Mouse (Mus musculus) fibroblast of lung, adult 2 months (primary cell): ENCODE data around the gene Pla2g4a.

Source experiments
- DNase-seq: peaks from one replicate; pipeline ENCODE4 v3.0.0-alpha.2; 2011; ENCODE audit warnings: low read depth

The Pla2g4a gene

GRCm38 (mm10) chr1:149855581-149855980, 105.5 kb downstream of the Pla2g4a start:
- no peak for DNase-seq

GRCm38 (mm10) chr1:149854867-149855266, 106.2 kb downstream of the Pla2g4a start:
- no peak for DNase-seq

GRCm38 (mm10) chr1:149846655-149847054, 114.4 kb downstream of the Pla2g4a start:
- peak; percentile 74 for DNase-seq

DNA sequence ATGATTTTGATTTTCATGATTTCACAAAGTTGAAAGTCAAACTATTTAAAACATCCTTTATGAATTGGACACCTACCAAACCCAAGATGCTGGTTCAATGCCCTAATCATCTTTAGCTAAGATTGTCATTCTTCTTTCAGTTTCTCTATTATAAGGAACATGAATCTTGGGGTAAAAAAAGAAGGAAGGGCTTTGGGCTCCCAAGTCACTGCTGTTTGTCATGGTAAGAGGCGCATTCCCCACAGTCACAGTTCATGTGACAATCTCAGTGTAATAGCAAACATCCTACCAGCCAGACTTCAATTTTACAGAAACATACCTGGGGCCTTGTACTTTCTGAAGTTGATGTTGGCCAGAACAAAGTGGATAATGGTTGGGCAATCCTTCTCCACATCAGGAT, 119.2 kb downstream of the Pla2g4a start:
- no peak for DNase-seq

GRCm38 (mm10) chr1:149840961-149841416, 120.1 kb downstream of the Pla2g4a start:
- DNase-seq, result no peak

GRCm38 (mm10) chr1:149840312-149840930, 120.7 kb downstream of the Pla2g4a start:
- DNase-seq, result no peak

DNA sequence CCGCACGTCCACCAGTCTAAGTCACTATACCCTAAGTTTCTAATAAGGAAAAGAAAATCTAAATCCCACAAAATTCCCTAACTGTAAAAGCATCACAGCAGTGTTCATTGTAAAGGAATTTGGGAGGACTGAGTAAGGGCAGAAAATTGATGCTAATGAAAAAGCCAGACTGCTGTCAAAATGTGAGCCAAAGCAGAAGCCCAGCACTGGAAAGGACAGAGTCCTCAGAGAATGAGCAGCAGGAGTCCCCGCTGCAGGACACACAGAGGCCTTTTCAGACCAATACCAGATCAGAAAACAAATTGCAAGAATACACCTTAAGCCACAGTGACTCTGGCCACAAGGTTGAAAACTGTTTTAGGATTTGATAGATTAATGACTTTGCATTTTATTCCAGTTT, 124.6 kb downstream of the Pla2g4a start:
- DNase-seq, result no peak

- no peak for DNase-seq
Measured at GRCm38 (mm10) chr1:149833876-149834275, 127.2 kb downstream of the Pla2g4a start.

GRCm38 (mm10) chr1:149832952-149833351, 128.1 kb downstream of the Pla2g4a start:
- peak; percentile 33 for DNase-seq

DNA sequence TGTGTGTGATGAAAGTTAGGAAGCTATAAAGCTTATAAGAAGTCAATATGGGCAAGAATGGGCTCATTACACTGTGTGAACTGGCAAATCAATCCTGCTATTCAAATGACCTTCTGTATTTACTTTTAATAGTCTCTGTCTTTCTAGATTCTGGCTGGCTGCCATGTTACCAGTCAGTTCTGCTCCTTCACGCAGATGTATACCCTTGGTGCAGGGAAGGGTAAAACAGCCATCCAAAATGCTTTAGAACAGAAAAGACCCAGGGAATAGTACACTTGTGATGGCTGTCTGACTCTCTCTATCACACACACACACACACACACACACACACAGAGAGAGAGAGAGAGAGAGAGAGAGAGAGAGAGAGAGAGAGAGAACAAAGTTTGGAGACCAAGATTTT, 128.6 kb downstream of the Pla2g4a start:
- no peak for DNase-seq

- DNase-seq, result no peak
Measured at GRCm38 (mm10) chr1:149831100-149831499, 130.0 kb downstream of the Pla2g4a start.

DNA sequence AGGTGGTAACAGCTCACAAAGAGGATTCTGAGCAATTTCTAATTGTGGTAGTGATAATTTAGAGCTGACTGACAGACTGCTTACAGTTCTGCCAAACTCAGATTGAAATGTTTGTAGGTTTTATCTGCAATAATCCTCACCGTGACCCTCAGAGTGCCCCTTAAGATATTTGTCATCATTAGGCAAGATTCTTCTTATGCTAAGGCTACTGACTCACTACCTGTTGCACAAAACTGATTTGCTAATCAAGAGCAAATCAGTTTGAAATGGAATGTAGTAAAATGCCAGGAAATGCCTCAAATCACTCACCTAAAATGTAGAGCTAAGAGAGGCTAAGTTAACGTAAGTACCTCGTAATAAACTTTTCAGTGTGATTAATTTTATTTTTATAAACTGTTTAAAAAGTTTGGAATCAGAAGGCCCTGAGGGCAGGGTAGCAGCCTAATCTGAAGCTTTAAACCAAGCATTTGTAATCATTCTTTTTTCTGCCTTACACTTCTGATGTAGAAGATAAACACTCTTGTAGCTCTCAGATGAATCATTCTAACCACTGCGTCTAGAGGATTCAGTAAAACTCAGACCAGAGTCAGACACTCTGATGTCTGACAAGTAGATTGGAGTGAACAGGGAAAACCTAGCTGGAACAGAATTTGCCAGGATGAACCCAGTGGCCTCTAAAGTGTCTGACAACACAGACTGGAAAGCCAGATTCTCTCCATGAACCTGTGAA, 147.3 kb downstream of the Pla2g4a start:
- peak; percentile 36 for DNase-seq

DNA sequence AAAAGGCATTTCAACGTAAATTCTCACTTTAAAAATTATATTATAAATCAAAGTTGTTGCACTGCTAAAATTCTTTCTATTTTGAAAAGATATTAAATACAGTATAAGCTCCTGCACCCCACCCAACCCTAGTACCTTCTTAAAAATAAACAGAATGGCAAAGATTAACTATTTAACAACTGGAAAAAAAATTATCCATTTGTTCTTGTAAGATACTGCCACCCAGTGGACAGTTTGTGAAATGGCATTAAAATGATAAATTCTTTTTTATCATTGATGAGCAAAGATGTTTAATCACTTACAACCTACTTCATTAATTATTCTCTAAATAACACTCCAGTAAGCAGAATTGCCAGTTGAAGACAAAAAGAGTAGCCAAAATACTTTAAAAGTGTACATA, 151.6 kb downstream of the Pla2g4a start:
- DNase-seq, result no peak
